Mouse (Mus musculus): Measurements from ENCODE around the gene Arl3. TPM values are rescaled to one million over a fixed set of nuclear protein-coding genes. Genes with fewer than 3 reads are reported as not detected.
A peak's percentile ranks its signal among the peaks of the same experiment; 100 is the strongest.

Arl3 gene
- total and polyA plus RNA-seq, 3 experiments: 7.9 to 18.9 (median 12.0) TPM

DNA sequence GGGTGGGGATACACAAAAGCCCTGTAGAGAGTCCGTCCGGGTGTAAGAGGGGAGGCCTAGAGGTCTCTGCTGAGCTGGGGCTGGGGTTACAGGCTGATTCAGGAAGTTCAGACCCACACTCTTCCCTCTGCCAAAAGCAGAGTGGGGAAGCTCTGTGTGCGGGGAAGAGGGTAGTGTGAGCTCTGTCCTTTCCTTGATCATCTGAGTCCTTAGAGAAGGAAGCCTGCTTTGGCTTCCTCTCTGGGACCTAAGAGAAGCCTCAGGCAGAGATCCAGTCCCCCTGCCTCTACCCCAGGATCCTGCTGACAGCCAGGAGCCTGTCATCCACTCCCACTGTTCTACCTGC is 66.7 kb downstream of the Arl3 start:
- Histone ChIP-seq H3K4me3 (ENCODE audit: low read depth, low read length) (peak overlapping the region; percentile 39; the same call in 1 of the 2 replicates), H3K27me3 (ENCODE audit: insufficient read depth, low read length) (no peaks in the 10 kb centered on the region), H3K36me3 (replicated peaks) (peaks cover 77% of the 10 kb centered on the region), H3K9me3 (replicated peaks) (no peaks in the 10 kb centered on the region), H3K4me1 (ENCODE audit: insufficient read depth, low read depth, low read length) (peaks cover 88% of the 10 kb centered on the region)
- DNase-seq (ENCODE audit: low spot score) (no peak), ATAC-seq (ENCODE audit: extremely low read depth, insufficient number of reproducible peaks, low FRiP score, poor library complexity, severe bottlenecking) (no peak)
- TF ChIP-seq TAL1 (conservative IDR thresholded peaks at IDR 0.05; ENCODE audit: low read depth, low read length) (no peak), GATA2 (IDR thresholded peaks at IDR 0.05; ENCODE audit: borderline replicate concordance, low read depth, low read length) (no peak), GATA1 (IDR thresholded peaks at IDR 0.05; ENCODE audit: borderline replicate concordance, low read length) (no peak), POLR2AphosphoS5 (IDR thresholded peaks at IDR 0.05; ENCODE audit: insufficient replicate concordance, low read depth, low read length) (no peak), CTCF (IDR thresholded peaks at IDR 0.05; ENCODE audit: low read depth, low read length) (no peak)

DNA sequence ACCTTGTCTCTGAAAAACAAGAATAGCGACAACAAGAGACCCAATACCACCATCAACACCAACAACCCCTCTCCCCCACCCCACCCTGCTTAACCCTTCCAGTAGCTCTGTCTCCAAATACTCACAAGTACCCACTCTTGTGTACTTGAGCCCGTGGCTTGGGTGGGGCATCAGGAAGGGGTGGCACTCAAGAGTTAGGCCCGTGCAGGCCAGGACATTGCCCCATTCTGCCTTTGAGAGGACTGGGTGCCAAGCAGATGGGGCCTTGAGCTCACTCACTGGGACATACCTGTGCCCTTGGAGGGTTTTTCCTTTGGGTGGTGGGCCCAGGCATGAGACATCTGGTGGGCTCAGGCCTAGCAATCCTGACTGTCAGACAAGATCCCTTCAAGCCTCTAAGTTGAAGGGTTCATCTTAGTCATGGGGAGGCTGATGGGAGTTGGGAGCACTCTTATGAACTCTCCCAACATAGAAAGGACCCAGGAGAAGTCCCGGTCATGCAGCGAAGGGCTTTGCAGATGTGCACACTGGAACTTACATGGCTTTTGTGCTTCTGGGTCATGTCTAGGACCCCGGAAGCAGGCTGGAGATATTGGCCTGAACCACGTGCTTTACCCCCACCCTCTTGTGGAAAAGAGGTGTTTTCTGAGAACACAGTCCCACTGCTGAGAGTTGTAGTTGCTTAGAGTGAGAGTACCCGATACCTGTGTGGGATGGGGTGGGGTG is 67.2 kb downstream of the Arl3 start:
- Histone ChIP-seq H3K4me3 (ENCODE audit: low read depth, low read length) (peak overlapping the region; percentile 94; the same call in 1 of the 2 replicates), H3K9me3 (replicated peaks) (no peaks in the 10 kb centered on the region), H3K4me1 (ENCODE audit: insufficient read depth, low read depth, low read length) (peaks cover 83% of the 10 kb centered on the region), H3K36me3 (replicated peaks) (peaks cover 71% of the 10 kb centered on the region), H3K27me3 (ENCODE audit: insufficient read depth, low read length) (no peaks in the 10 kb centered on the region)
- DNase-seq (ENCODE audit: low spot score) (no peak), ATAC-seq (ENCODE audit: extremely low read depth, insufficient number of reproducible peaks, low FRiP score, poor library complexity, severe bottlenecking) (no peak)
- TF ChIP-seq GATA1 (IDR thresholded peaks at IDR 0.05; ENCODE audit: borderline replicate concordance, low read length) (no peak), GATA2 (IDR thresholded peaks at IDR 0.05; ENCODE audit: borderline replicate concordance, low read depth, low read length) (no peak), CTCF (IDR thresholded peaks at IDR 0.05; ENCODE audit: low read depth, low read length) (no peak), TAL1 (conservative IDR thresholded peaks at IDR 0.05; ENCODE audit: low read depth, low read length) (no peak), POLR2AphosphoS5 (IDR thresholded peaks at IDR 0.05; ENCODE audit: insufficient replicate concordance, low read depth, low read length) (no peak)

DNA sequence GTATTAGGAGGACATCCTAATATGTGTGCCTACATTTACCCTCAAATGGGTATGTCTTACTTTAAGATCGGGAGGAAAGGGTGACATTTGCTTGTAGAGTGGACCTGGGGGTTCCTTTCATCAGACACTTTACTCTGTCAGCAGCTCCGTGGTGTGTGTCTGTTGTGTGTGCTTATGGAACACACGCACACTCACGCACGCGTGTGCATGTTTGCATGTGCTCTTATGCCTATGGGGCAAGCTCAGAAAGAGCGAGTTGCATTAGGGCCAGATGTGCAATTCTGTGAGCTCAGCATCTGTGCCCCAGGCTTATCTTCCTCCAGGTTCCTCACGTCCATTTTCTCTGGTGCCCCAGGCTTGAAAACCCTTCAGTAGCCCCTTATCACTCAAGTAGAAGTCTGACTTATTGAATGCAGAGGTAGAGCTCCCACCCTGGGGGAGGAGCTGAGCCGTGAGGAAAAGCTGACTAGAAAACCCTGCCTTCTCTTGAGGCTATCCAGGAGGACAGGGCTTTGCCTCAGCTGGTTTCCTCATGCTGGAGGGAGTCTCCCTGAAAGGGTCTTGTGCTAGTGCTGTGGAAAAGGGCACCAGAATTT is 68.1 kb downstream of the Arl3 start:
- TF ChIP-seq POLR2AphosphoS5 (IDR thresholded peaks at IDR 0.05; ENCODE audit: insufficient replicate concordance, low read depth, low read length) (no peak), GATA2 (IDR thresholded peaks at IDR 0.05; ENCODE audit: borderline replicate concordance, low read depth, low read length) (no peak), GATA1 (IDR thresholded peaks at IDR 0.05; ENCODE audit: borderline replicate concordance, low read length) (no peak)
- H3K27me3 ChIP-seq (ENCODE audit: insufficient read depth, low read length): no peaks in the 10 kb centered on the region
- H3K4me3 ChIP-seq (ENCODE audit: low read depth, low read length): peak overlapping the region; percentile 94
- H3K9me3 ChIP-seq (replicated peaks): no peaks in the 10 kb centered on the region
- ATAC-seq (ENCODE audit: extremely low read depth, insufficient number of reproducible peaks, low FRiP score, poor library complexity, severe bottlenecking) (no peak), DNase-seq (ENCODE audit: low spot score) (no peak)
- H3K4me1 ChIP-seq (ENCODE audit: insufficient read depth, low read depth, low read length): peaks cover 74% of the 10 kb centered on the region
- peaks cover 62% of the 10 kb centered on the region for H3K36me3 ChIP-seq (replicated peaks)

DNA sequence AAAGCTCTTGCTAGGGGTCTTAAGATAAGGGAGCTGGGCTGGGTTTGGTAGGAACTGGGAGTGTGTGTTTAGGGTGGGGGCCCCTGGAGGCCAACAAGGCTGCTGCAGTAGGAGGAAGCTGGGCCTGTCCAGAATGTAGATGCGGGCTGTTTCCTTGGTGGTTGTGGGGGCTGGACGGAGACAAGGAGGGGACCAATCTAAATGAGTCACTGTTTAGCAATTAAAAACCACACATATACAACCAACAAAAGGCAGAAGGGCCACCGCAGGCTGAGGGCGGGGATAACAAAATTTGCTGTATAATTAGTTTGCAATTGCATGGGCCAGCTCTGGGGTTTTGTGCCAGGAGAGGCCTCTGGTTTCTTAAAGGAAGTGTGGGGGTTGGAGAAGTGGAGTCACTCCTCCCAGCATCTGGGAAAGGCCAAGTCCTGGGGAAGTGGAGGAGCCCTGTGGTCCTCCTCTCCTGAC is 68.9 kb downstream of the Arl3 start:
- DNase-seq (ENCODE audit: low spot score) (peak; percentile 74), ATAC-seq (ENCODE audit: extremely low read depth, insufficient number of reproducible peaks, low FRiP score, poor library complexity, severe bottlenecking) (peak; percentile 36)
- Histone ChIP-seq H3K4me1 (ENCODE audit: insufficient read depth, low read depth, low read length) (peaks cover 69% of the 10 kb centered on the region), H3K9me3 (replicated peaks) (no peaks in the 10 kb centered on the region), H3K36me3 (replicated peaks) (peaks cover 54% of the 10 kb centered on the region), H3K4me3 (ENCODE audit: low read depth, low read length) (peak overlapping the region; percentile 94), H3K27me3 (ENCODE audit: insufficient read depth, low read length) (no peaks in the 10 kb centered on the region)
- TF ChIP-seq POLR2AphosphoS5 (IDR thresholded peaks at IDR 0.05; ENCODE audit: insufficient replicate concordance, low read depth, low read length) (no peak), GATA2 (IDR thresholded peaks at IDR 0.05; ENCODE audit: borderline replicate concordance, low read depth, low read length) (no peak)

DNA sequence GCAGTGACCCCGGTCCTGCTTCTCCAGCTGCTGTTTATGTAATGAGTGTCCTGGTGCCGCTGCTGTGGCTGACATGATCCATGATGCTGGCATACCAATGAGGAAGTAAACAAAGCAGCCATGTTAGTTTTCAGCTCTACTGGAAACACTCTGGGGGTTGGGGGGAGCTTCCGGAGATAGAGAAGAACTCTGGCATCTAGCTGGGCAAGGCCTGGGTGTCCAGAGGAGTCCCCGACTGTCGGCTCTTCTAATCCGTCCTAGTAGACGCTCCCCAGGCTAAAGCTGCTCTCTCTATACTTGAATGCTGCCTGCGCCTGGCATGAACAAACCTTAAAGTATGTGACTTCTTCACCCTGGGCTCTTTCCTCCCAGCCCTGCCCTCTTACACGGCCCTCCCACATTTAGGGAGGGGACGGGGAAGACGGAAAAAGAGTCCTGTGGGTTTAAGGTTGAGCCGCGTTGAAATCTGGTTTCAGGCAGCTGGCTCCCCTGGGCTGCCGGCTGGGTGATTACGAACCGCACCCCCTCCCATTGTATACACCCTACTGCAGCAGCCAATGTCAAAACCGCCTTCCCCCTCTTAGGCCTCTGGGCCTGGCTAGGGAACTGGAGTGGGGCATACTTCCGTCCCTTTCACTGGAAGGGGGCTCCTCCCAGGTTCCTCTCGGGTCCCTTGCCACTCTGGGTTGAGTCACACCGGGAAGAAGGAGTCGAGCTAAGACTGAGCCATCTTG is 69.5 kb downstream of the Arl3 start:
- DNase-seq (ENCODE audit: low spot score) (peak; percentile 71), ATAC-seq (ENCODE audit: extremely low read depth, insufficient number of reproducible peaks, low FRiP score, poor library complexity, severe bottlenecking) (peak; percentile 47)
- TF ChIP-seq POLR2AphosphoS5 (IDR thresholded peaks at IDR 0.05; ENCODE audit: insufficient replicate concordance, low read depth, low read length) (no peak), CTCF (IDR thresholded peaks at IDR 0.05; ENCODE audit: low read depth, low read length) (no peak), GATA1 (IDR thresholded peaks at IDR 0.05; ENCODE audit: borderline replicate concordance, low read length) (no peak), GATA2 (IDR thresholded peaks at IDR 0.05; ENCODE audit: borderline replicate concordance, low read depth, low read length) (no peak), TAL1 (conservative IDR thresholded peaks at IDR 0.05; ENCODE audit: low read depth, low read length) (peak; percentile 17; the same call in 1 of the 2 replicates)
- Histone ChIP-seq H3K36me3 (replicated peaks) (peaks cover 48% of the 10 kb centered on the region), H3K4me1 (ENCODE audit: insufficient read depth, low read depth, low read length) (peaks cover 69% of the 10 kb centered on the region), H3K9me3 (replicated peaks) (no peaks in the 10 kb centered on the region), H3K27me3 (ENCODE audit: insufficient read depth, low read length) (no peaks in the 10 kb centered on the region), H3K4me3 (ENCODE audit: low read depth, low read length) (peak overlapping the region; percentile 94)

DNA sequence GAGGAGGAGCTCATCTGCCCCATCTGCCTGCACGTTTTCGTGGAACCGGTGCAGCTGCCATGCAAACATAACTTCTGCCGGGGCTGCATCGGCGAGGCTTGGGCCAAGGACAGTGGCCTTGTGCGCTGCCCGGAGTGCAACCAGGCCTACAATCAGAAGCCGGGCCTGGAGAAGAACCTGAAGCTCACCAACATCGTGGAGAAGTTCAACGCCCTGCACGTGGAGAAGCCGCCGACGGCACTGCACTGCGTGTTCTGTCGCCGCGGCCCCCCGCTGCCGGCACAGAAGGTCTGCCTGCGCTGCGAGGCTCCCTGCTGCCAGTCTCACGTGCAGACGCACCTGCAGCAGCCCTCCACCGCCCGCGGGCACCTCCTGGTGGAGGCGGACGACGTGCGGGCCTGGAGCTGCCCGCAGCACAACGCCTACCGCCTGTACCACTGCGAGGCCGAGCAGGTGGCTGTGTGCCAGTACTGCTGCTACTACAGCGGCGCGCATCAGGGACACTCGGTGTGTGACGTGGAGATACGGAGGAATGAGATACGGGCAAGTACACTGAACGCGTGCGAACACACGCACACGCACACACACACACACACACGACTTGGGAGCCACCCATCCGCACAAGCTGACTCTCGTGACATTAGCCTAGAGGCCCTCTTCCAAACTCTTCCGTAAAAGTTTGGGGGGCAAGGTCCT is 70.4 kb downstream of the Arl3 start:
- H3K9me3 ChIP-seq (replicated peaks): no peaks in the 10 kb centered on the region
- H3K36me3 ChIP-seq (replicated peaks): peaks cover 39% of the 10 kb centered on the region
- TF ChIP-seq CTCF (IDR thresholded peaks at IDR 0.05; ENCODE audit: low read depth, low read length) (no peak), TAL1 (conservative IDR thresholded peaks at IDR 0.05; ENCODE audit: low read depth, low read length) (no peak), GATA1 (IDR thresholded peaks at IDR 0.05; ENCODE audit: borderline replicate concordance, low read length) (no peak), POLR2AphosphoS5 (IDR thresholded peaks at IDR 0.05; ENCODE audit: insufficient replicate concordance, low read depth, low read length) (no peak), GATA2 (IDR thresholded peaks at IDR 0.05; ENCODE audit: borderline replicate concordance, low read depth, low read length) (no peak)
- ATAC-seq (ENCODE audit: extremely low read depth, insufficient number of reproducible peaks, low FRiP score, poor library complexity, severe bottlenecking) (no peak), DNase-seq (ENCODE audit: low spot score) (no peak)
- peaks cover 62% of the 10 kb centered on the region for H3K4me1 ChIP-seq (ENCODE audit: insufficient read depth, low read depth, low read length)
- H3K4me3 ChIP-seq (ENCODE audit: low read depth, low read length): peak overlapping the region; percentile 94
- H3K27me3 ChIP-seq (ENCODE audit: insufficient read depth, low read length): no peaks in the 10 kb centered on the region
